Mouse (Mus musculus): ENCODE measurements around the gene Olfr1325. TPM values are rescaled to one million over a fixed set of nuclear protein-coding genes. Genes with fewer than 3 reads are reported as not detected.
A peak's percentile ranks its signal among the peaks of the same experiment; 100 is the strongest.
"Not testable (repeated sequence)": the region's sequence is repeated elsewhere in the genome, so short reads cannot be mapped to it uniquely, and the experiment has no call there.

Olfr1325 gene
- not detected in 2 replicates for polyA plus RNA-seq (2015; fragmentation: Nextera tagmentation; extraction: Ambion mirVana)

DNA sequence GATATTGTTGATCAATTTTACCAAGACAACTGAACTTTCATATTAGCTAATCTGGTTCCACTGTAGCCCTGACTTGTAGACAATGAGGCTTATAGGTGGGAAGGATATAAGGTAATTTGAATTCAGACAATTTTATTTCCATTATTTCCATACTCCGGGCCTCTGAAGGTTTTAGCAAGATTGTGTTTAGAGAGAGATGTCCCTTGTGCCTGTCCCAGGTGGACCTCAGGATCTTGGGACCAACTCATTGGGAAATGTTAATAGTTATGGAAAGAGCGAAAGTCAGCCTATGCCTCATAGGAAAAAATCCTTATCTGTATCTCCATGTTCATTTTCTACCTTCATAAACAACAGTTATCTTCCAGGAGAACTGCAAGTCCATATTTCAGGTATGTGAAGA lies at the start of gene Olfr1325:
TSS of gene Olfr1325 (plus strand) at position 301 of the 400 bp plus-strand sequence.
- Histone ChIP-seq H3K36me3 (no peaks in the 10 kb centered on the region), H3K4me3 (no peak within 1 kb of the TSS), H3K9me3 (no peaks in the 10 kb centered on the region), H3K4me1 (no peaks in the 10 kb centered on the region), H3K4me2 (replicated peaks) (no peak within 1 kb of the TSS), H3K9ac (replicated peaks) (no peak within 1 kb of the TSS), H3K27me3 (no peaks in the 10 kb centered on the region), H3K27ac (replicated peaks) (no peak within 1 kb of the TSS)
- WGBS, result 91% methylated on average over 2 of the region's 2 CpGs
- no peak for ATAC-seq (replicated peaks)

DNA sequence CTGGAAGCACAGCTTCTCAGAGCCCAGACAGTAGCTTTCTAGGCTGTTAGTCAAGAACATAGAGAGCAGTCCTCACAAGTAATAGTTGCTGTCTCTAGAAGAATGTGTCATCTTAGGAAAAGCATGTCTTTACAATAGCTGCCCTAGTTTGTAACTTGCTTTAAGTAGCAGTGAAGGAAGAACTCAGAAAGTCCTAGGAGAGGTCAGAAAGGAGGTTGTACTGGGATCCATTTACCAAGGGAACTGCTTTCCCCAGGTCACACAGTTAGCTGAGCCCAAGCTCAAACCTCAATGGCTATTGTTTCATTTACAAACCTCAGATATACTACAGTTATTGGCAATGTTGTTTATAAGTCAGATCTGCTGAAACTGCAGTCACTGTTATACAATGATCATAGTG lies 17.7 kb upstream of the Olfr1325 start, which contains the start of gene Olfr1326-ps1:
TSS of gene Olfr1326-ps1 (minus strand) at position 101 of the 400 bp plus-strand sequence.
- H3K4me1 ChIP-seq, result no peaks in the 10 kb centered on the region
- H3K4me2 ChIP-seq (replicated peaks), result no peak within 1 kb of the TSS
- ATAC-seq (replicated peaks), result no peak
- no peaks in the 10 kb centered on the region for H3K9me3 ChIP-seq
- no peak within 1 kb of the TSS for H3K4me3 ChIP-seq
- no peaks in the 10 kb centered on the region for H3K27me3 ChIP-seq
- no peak within 1 kb of the TSS for H3K27ac ChIP-seq (replicated peaks)
- no peaks in the 10 kb centered on the region for H3K36me3 ChIP-seq
- no peak within 1 kb of the TSS for H3K9ac ChIP-seq (replicated peaks)

DNA sequence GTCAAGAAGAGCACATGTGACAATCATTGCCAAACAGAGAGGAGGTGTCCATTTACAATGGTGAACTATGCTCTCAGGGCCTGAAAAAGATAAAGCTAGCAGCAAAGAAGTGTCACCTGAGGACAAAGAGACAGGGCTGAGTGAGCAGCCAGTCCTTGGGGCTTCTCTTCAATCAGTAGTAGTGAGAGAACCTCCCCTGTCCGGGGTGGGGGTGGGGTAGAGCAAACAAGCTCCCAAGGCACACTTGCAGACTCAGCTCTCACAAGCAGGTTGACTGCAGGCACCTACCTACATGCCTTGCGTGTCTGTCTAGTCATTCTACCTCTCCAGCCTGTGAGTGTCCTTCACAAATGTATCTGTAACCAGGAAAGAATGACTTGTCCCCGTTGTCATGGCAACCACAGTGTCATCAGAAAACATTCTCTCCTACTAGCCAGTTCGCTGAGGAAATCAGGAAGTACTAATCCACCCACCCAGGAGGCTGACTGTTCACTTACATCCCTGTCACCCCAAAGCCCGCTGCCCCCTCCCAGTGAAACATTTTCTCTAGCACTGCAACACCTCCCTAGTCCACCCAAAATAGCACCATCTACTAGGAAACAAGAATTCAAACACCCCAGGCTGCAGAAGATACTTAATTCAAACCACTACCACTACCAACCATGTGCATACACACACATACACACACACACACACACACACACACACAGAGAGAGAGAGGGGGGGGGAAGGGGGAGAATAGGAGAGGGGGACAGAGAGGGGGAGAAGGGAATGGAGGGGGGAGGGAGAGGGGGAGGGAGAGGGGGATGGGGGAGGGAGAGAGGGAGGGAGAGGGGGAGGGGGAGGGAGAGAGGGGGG lies 53.2 kb downstream of the Olfr1325 start, which contains the start of gene Gm5640:
TSS of gene Gm5640 (minus strand) at position 170 of the 858 bp plus-strand sequence.
- not testable (repeated sequence) for H3K27ac ChIP-seq (replicated peaks); H3K4me3 ChIP-seq; H3K9ac ChIP-seq (replicated peaks); H3K9me3 ChIP-seq; H3K4me1 ChIP-seq; H3K36me3 ChIP-seq; H3K27me3 ChIP-seq; H3K4me2 ChIP-seq (replicated peaks)
- 45% methylated on average over 3 of the region's 5 CpGs for WGBS
- peak; percentile 57; the same call in 1 of the 2 replicates for ATAC-seq (replicated peaks)

DNA sequence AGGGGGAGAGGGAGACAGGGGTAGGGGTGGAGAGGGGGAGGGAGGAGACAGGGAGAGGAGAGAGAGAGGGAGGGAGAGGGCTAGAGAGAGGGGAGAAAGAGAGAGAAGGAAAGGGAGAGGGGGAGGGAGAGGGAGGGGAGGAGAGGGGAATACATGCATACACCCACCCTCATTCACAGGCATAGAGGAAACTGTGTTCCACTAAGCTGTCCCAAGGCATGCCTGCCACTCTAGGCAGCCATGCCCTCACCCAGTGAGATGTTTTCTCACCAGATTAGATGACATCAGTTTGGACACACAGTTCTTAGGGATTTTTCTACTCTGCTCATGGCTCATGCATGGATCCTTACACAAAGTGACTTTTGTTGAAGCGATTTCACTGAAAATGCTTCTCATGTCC lies 53.9 kb downstream of the Olfr1325 start:
- not testable (repeated sequence) for H3K9me3 ChIP-seq; ATAC-seq (replicated peaks); H3K27ac ChIP-seq (replicated peaks); H3K9ac ChIP-seq (replicated peaks); H3K4me2 ChIP-seq (replicated peaks); H3K36me3 ChIP-seq; H3K4me1 ChIP-seq; H3K27me3 ChIP-seq; H3K4me3 ChIP-seq
- no CpG with 5 or more reads among the region's 1 CpGs for WGBS

Other genes with a start within 250 kb of the Olfr1325 start
- gene Lage3, start 239.1 kb upstream of the Olfr1325 start, polyA plus RNA-seq (2015; fragmentation: Nextera tagmentation; extraction: Ambion mirVana), result 82.9 and 87.9 TPM in 2 replicates
- 68.4 and 69.0 TPM in 2 replicates for gene Ubl4a, start 219.5 kb upstream of the Olfr1325 start, polyA plus RNA-seq (2015; fragmentation: Nextera tagmentation; extraction: Ambion mirVana)
- gene Slc10a3, start 219.3 kb upstream of the Olfr1325 start, polyA plus RNA-seq (2015; fragmentation: Nextera tagmentation; extraction: Ambion mirVana), result 6.9 and 7.0 TPM in 2 replicates
- 36.3 and 40.1 TPM in 2 replicates for gene Fam3a, start 199.4 kb upstream of the Olfr1325 start, polyA plus RNA-seq (2015; fragmentation: Nextera tagmentation; extraction: Ambion mirVana)
- gene Ikbkg, start 199.4 kb upstream of the Olfr1325 start, polyA plus RNA-seq (2015; fragmentation: Nextera tagmentation; extraction: Ambion mirVana), result 18.1 and 19.7 TPM in 2 replicates
- 61.0 and 63.2 TPM in 2 replicates for gene G6pdx, start 163.5 kb upstream of the Olfr1325 start, polyA plus RNA-seq (2015; fragmentation: Nextera tagmentation; extraction: Ambion mirVana)
- not detected in 2 replicates for gene Gm6880, start 111.3 kb upstream of the Olfr1325 start, polyA plus RNA-seq (2015; fragmentation: Nextera tagmentation; extraction: Ambion mirVana)
- not detected in 2 replicates for gene Olfr1326-ps1, start 17.8 kb upstream of the Olfr1325 start, polyA plus RNA-seq (2015; fragmentation: Nextera tagmentation; extraction: Ambion mirVana)
- gene Gm5640, start 53.0 kb downstream of the Olfr1325 start, polyA plus RNA-seq (2015; fragmentation: Nextera tagmentation; extraction: Ambion mirVana), result 0.22 and 0.29 TPM in 2 replicates
- gene Gm6890, start 148.2 kb downstream of the Olfr1325 start, polyA plus RNA-seq (2015; fragmentation: Nextera tagmentation; extraction: Ambion mirVana), result not detected in 2 replicates
- gene Gm5936, start 244.5 kb downstream of the Olfr1325 start, polyA plus RNA-seq (2015; fragmentation: Nextera tagmentation; extraction: Ambion mirVana), result 0.14 TPM in 1 of 2 replicates, not detected in the other

All from forebrain, embryonic 15.5 days (tissue).